In the genomic region with DNA sequence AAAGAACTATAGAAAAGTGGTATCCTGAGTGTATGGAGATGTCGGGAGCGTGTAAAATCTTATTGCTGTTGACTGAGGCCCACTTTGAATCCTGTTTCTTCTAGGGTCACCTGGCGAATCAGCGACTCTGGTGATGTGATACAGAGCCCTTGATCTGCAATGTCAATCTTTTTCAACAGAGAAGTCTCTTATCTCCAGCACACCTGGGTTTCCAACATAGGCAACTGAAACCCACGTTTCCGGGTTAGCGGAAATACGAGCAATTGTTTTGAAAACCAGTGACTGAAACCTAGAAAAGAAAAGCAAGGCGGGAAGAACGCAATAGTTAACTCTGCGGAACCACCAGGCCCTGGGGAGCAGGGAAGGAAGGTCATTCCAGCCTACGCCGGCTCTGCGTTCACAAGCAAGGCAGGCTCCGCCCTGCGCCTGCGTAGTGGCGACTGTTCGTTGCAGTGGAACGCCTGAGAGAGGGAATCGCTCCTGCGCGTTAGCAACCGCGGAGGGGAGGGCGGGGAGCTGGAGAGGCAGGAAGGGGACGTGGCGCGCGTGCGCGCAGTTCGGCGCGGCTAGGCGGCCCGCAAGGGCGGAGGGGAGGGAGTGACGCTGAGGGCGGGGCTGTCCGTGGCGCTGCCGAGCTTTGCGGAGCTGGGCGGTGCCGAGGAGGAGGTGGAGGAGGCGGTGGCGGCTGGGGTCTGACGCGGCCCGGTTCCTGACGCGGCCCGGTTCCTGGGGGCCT, we compare ENCODE assay signal across 8 mouse cellular contexts. TPM values are rescaled to one million over a fixed set of nuclear protein-coding genes. Genes with fewer than 3 reads are reported as not detected.
DNase-seq lines count a peak whose midpoint lies in the region; ATAC-seq and TF ChIP-seq lines count a peak whose summit lies in the region.

Gene Ppp1cb, plus strand, starts transcription at position 436 of the 736 bp plus-strand sequence.

- 1% methylated on average over 52 of the region's 54 CpGs for WGBS in bone marrow, adult 2 months
- under 1% methylated on average over 37 of the region's 54 CpGs for WGBS in embryonic facial prominence, embryonic 15.5 days
- WGBS in limb, embryonic 14.5 days = 8% methylated on average over 38 of the region's 54 CpGs
- WGBS in midbrain, postnatal 0 days = 1% methylated on average over 38 of the region's 54 CpGs

- peak within 1 kb of the TSS; percentile 97 for H3K27ac ChIP-seq in bone marrow, adult 2 months (ENCODE audit: control insufficient read depth, insufficient read depth, low read depth, low read length, poor library complexity)
- H3K27ac ChIP-seq in embryonic facial prominence, embryonic 15.5 days (replicated peaks) = peak within 1 kb of the TSS; percentile 98
- peak within 1 kb of the TSS; percentile 100 for H3K27ac ChIP-seq in limb, embryonic 14.5 days (replicated peaks; ENCODE audit: low read depth, low read length)
- peak within 1 kb of the TSS; percentile 97 for H3K27ac ChIP-seq in midbrain, postnatal 0 days (ENCODE audit: low read depth, low read length)

- TF ChIP-seq POLR2A in bone marrow, adult 2 months (IDR thresholded peaks at IDR 0.05; ENCODE audit: borderline replicate concordance, control insufficient read depth, low read depth, low read length) = peak; percentile 85
- TF ChIP-seq POLR2A in limb, embryonic 14.5 days (IDR thresholded peaks at IDR 0.05; ENCODE audit: borderline replicate concordance, extremely low read depth, insufficient read depth, insufficient read length) = peak; percentile 71; the same call in 1 of the 2 replicates

- no peaks in the 10 kb centered on the region for H3K9me3 ChIP-seq in embryonic facial prominence, embryonic 15.5 days (replicated peaks)
- H3K9me3 ChIP-seq in limb, embryonic 14.5 days (ENCODE audit: control insufficient read depth, low read length) = no peaks in the 10 kb centered on the region
- no peaks in the 10 kb centered on the region for H3K9me3 ChIP-seq in midbrain, postnatal 0 days (ENCODE audit: low read length)

- DNase-seq in 416B (ENCODE audit: low read depth) = peak; percentile 99
- DNase-seq in heart, adult 8-10 months (ENCODE audit: low spot score) = peak; percentile 97
- peak; percentile 98 for DNase-seq in kidney, adult 9 months
- peak; percentile 99 for DNase-seq in limb, embryonic 14.5 days (ENCODE audit: low spot score)
- peak; percentile 100 for DNase-seq in midbrain, postnatal 0 days (ENCODE audit: low spot score)
- DNase-seq in spleen, postnatal 14 days (ENCODE audit: low spot score in 2 of 2) = peak; percentile 97

- no peaks in the 10 kb centered on the region; the same call in none of the 2 replicates for H3K4me1 ChIP-seq in bone marrow, adult 2 months (ENCODE audit: control insufficient read depth, insufficient read depth, low read length)
- H3K4me1 ChIP-seq in embryonic facial prominence, embryonic 15.5 days = peaks cover 9% of the 10 kb centered on the region; the same call in 1 of the 2 replicates
- H3K4me1 ChIP-seq in limb, embryonic 14.5 days (ENCODE audit: control insufficient read depth, insufficient read depth, low read length) = peaks cover 11% of the 10 kb centered on the region; the same call in 1 of the 2 replicates
- H3K4me1 ChIP-seq in midbrain, postnatal 0 days (ENCODE audit: insufficient read depth, low read length) = no peaks in the 10 kb centered on the region

- TF ChIP-seq CTCF in bone marrow, adult 2 months (IDR thresholded peaks at IDR 0.05; ENCODE audit: control insufficient read depth, insufficient read depth, low read length) = no peak
- TF ChIP-seq CTCF in midbrain, postnatal 0 days (IDR thresholded peaks at IDR 0.05) = no peak

- ATAC-seq in embryonic facial prominence, embryonic 15.5 days (ENCODE audit: insufficient number of reproducible peaks, low FRiP score, low TSS enrichment, low read depth) = peak; percentile 100
- ATAC-seq in limb, embryonic 14.5 days (ENCODE audit: low FRiP score, low read depth) = peak; percentile 97
- peak; percentile 99 for ATAC-seq in midbrain, postnatal 0 days (ENCODE audit: low FRiP score)

- H3K36me3 ChIP-seq in embryonic facial prominence, embryonic 15.5 days = no peaks in the 10 kb centered on the region
- no peaks in the 10 kb centered on the region for H3K36me3 ChIP-seq in limb, embryonic 14.5 days (ENCODE audit: control insufficient read depth, insufficient read depth, low read length)
- no peaks in the 10 kb centered on the region for H3K36me3 ChIP-seq in midbrain, postnatal 0 days (ENCODE audit: insufficient read depth, low read length)

- H3K4me2 ChIP-seq in embryonic facial prominence, embryonic 15.5 days (replicated peaks) = peak within 1 kb of the TSS; percentile 54
- peak within 1 kb of the TSS; percentile 55 for H3K4me2 ChIP-seq in limb, embryonic 14.5 days (replicated peaks; ENCODE audit: low read depth, low read length, severe bottlenecking)
- peak within 1 kb of the TSS; percentile 55 for H3K4me2 ChIP-seq in midbrain, postnatal 0 days (ENCODE audit: low read depth, low read length, poor library complexity, severe bottlenecking)

- H3K9ac ChIP-seq in embryonic facial prominence, embryonic 15.5 days = peak within 1 kb of the TSS; percentile 96
- H3K9ac ChIP-seq in limb, embryonic 14.5 days (ENCODE audit: low read depth, low read length, severe bottlenecking) = peak within 1 kb of the TSS; percentile 100
- H3K9ac ChIP-seq in midbrain, postnatal 0 days (replicated peaks; ENCODE audit: low read length, poor library complexity, severe bottlenecking) = peak within 1 kb of the TSS; percentile 92

- H3K27me3 ChIP-seq in embryonic facial prominence, embryonic 15.5 days = no peaks in the 10 kb centered on the region
- no peaks in the 10 kb centered on the region for H3K27me3 ChIP-seq in limb, embryonic 14.5 days (ENCODE audit: control insufficient read depth, insufficient read depth, low read length)
- no peaks in the 10 kb centered on the region for H3K27me3 ChIP-seq in midbrain, postnatal 0 days (ENCODE audit: insufficient read depth, low read length)

- peak within 1 kb of the TSS; percentile 96 for H3K4me3 ChIP-seq in bone marrow, adult 2 months (replicated peaks; ENCODE audit: control insufficient read depth, low read depth, low read length)
- H3K4me3 ChIP-seq in embryonic facial prominence, embryonic 15.5 days (replicated peaks) = peak within 1 kb of the TSS; percentile 59
- peak within 1 kb of the TSS; percentile 90 for H3K4me3 ChIP-seq in limb, embryonic 14.5 days (replicated peaks; ENCODE audit: low read length)
- peak within 1 kb of the TSS; percentile 75 for H3K4me3 ChIP-seq in midbrain, postnatal 0 days (ENCODE audit: low read depth, low read length)

RNA-seq across cellular contexts. Expression of gene Ppp1cb, which starts in this region (rescaled TPM):
- polyA plus RNA-seq in bone marrow, adult 2 months (2011; ENCODE audit: insufficient read depth, insufficient read length, low replicate concordance, missing spikeins) = 222 and 285 TPM in 2 replicates
- 180 and 183 TPM in 2 replicates for polyA plus RNA-seq in embryonic facial prominence, embryonic 15.5 days (2015; fragmentation: Nextera tagmentation; extraction: Ambion mirVana)
- total RNA-seq in heart, adult 8-10 months (2022) = 100 to 1,000 TPM; 400 to 449 (median 432) TPM
- polyA plus RNA-seq in limb, embryonic 14.5 days (2012; rRNA removed) = 126 and 156 TPM in 2 replicates
- 201 and 208 TPM in 2 replicates for polyA plus RNA-seq in limb, embryonic 14.5 days (2014; fragmentation: Nextera tagmentation; extraction: Ambion mirVana)
- 144 and 189 TPM in 2 replicates for total RNA-seq in midbrain, postnatal 0 days (2014; rRNA removed)
- 200 and 204 TPM in 2 replicates for polyA plus RNA-seq in midbrain, postnatal 0 days (2015; fragmentation: Nextera tagmentation; extraction: Ambion mirVana)

Comparison
In these comparisons a context has a peak if more than half of its experiments do, and no peak if none do; other contexts are left out.
1. Peak in every context shown above with its lines: DNase-seq, ATAC-seq, H3K4me3 ChIP-seq and H3K27ac ChIP-seq.